Mouse (Mus musculus) erythroid progenitor cell, adult 5-6 weeks (primary cell): ENCODE results near the gene Cyth3. TPM values are rescaled to one million over a fixed set of nuclear protein-coding genes. Genes with fewer than 3 reads are reported as not detected.

Experiments
- ATAC-seq: replicated peaks from 2 replicates; pipeline ENCODE4 v1.8.0; 2016; ENCODE audit warnings: moderate number of reproducible peaks, mild to moderate bottlenecking, moderate TSS enrichment, inconsistent platforms; ENCODE audit not compliant: poor library complexity, low FRiP score, severe bottlenecking
- total RNA-seq, 2 experiments: library from RNA; stranded (forward) in 1 of 2; stranded (reverse) in 1 of 2; fragments of 150-400 nt in 1 of 2; fragments of 186-747, 209-891 nt in 1 of 2; gene quantifications; 2 replicates each; pipeline versions ENCODE4 v1.2.3 to v1.2.4; 2015 to 2017; ENCODE audit warnings: low replicate concordance in 2 of 2

Cyth3 gene
- total RNA-seq, 2 experiments from 2014 or later = 53.3 to 63.7 TPM

DNA sequence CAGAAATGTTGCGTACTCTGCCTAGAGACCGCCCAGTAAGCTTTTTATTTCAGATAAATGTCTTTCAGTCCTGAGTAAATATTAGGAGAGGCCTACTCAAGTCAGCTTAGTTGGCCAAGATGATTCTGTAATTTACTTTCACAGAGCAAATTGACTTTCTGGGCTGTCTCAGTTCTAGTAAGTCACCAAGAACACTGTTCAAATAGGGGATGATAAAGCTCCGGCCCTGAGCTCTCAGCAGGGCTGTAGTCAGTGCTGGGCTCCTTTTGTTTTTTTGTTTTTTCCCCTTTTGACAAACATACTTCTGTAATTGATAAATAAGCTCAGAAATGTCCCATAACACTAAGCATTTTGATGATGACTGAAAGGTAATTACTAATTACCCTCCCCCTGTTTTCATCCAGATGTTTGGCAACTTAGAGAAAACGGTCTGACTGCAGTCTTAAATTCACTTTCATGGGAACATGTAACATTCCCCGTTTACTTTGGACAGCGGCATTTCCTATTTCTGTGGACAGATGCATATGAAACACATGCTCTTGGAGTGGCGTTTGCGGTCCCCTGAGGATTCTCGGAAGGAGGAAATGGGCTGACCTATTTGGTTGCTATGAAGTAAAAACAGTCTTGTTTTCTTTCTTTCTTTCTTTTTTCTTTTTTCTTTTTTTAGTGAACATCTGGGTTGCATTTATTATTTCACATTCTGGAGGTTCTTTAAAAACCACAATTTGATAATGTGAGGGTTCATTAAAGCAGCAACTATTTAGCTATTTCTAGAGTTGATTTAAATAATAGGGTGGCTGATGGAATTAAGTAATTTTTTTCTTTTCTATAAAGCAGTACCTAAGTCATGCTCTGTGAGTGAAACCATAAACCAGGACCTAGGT lies 10.7 kb downstream of the Cyth3 start:
- no peak for ATAC-seq

DNA sequence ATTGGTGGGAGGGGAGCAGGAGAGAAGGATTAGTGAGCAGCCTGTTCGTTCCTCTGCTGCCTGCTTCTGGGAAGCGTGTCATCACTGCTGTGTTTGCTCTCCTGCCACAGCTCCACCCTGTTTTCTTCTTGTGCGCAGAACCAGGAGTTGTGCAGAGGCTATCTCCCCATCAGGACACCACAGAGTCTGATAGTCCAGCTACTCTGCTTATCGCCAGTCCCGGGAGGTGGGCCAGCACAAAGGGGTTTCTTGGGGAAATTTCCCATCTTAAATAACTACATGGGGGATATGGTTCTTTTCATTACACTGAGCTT lies 11.3 kb downstream of the Cyth3 start:
- ATAC-seq = peak; percentile 94

DNA sequence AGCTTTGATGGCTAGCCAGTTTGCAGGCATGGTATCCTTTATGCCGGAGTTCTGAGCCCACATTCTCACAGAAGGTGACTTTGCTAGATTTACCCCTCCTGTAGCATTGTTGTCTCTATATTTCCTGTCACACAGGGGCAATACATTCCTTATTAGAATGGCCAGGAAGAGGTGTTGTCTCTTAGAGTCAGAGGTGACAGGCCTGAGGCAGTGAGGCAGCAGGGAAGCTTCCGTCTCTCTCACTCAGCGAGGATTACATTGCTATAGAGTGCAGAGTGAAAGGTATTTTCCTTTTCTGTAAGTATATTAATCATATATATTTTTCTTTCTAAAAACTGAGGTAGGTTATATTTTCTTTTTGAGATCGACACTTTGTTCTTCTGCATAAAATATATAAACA lies 11.6 kb downstream of the Cyth3 start:
- peak; percentile 8; the same call in 1 of the 2 replicates for ATAC-seq

DNA sequence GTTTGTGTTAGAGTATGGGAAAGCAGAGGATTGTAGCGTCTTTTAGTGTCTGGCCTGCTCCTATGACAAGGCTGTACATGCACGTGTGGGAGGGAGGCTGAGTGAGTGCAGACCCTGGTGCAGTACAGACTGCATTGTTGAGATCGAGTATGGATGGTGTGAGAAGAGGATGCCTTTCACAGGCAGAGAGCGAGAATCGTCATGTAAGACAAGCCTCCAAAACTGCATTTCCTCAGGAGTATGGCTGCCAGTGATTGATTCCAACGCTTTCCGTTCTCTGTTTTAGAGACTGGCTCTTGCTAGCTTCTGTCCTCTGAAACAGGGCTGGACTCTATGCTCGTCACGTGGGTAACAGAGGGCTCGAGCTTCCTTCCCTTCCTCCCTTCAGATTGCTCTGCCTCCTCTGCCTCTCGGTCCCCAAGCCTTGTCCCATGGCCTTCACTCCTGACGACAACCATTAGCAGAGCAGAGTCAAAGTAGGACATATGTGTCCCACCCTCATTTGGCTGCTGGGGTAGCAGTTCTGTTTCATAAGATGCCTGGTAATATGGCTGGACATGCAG lies 12.4 kb downstream of the Cyth3 start:
- no peak for ATAC-seq

DNA sequence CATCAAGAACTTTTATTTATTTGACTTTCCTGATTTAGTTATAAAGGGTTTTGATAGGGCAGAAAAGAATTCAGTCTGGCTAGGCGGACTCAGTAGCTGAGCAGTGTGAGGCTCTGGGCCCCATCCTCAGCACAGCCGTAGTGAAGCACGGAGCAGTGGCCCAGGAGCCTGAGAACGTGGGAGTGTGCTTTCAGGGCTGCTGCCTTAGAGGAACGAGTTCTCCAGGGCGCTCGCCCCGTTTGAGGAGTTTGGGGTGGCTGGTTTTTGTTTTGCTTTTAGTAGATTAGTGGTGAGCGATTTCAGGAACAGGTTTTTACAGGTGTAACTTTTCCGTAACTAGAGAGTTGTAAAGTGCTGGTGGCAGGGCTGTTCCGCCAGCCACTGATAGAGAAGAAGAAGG lies 13.1 kb downstream of the Cyth3 start:
- ATAC-seq = no peak

DNA sequence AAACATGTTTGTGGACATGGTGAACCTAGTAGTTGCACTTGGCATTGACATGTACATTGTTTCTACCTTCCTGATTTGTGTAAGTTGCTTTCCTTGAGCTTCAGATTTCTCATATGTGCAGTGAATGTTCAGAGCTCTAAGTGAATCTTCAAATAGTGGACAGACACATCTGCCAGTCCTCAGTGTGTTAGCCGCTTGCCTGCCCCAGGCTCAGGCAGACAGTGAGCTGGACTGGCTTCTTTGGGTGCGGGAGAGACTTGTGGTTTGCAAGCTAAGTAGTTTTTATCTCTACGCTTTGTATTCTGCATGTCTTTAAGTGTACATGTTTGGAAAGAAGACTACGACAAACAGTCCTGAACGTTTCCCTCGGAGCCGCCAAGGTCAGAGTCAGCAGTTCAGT lies 13.9 kb downstream of the Cyth3 start:
- no peak for ATAC-seq

DNA sequence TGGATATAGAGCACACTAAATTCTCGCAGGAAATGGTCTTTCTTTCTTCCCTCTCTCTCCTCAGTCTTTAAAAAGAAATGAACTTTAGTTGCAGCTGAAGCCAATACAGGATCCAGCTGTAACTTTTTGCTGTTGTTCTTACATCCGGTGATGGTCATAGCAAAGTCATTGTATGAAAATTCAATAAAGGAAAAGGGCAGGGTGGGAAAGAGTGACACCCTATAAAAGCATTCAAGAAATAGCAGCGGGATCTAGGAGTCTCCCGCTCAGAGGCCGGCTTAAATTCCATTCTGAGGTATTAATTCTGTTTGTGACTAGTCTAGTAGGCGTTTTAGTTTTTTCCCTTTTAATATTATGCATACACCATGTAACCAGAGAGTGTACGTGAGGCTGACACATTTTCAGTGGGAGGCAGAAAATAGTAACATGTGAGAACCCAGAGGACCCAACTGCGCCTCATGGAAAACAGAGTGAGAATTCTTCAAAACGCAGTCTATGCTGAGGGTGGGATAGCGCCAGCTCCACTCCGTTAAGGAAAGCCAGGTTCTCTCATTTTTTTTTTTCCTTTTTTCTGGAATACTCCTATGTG lies 15.7 kb downstream of the Cyth3 start:
- ATAC-seq = no peak

DNA sequence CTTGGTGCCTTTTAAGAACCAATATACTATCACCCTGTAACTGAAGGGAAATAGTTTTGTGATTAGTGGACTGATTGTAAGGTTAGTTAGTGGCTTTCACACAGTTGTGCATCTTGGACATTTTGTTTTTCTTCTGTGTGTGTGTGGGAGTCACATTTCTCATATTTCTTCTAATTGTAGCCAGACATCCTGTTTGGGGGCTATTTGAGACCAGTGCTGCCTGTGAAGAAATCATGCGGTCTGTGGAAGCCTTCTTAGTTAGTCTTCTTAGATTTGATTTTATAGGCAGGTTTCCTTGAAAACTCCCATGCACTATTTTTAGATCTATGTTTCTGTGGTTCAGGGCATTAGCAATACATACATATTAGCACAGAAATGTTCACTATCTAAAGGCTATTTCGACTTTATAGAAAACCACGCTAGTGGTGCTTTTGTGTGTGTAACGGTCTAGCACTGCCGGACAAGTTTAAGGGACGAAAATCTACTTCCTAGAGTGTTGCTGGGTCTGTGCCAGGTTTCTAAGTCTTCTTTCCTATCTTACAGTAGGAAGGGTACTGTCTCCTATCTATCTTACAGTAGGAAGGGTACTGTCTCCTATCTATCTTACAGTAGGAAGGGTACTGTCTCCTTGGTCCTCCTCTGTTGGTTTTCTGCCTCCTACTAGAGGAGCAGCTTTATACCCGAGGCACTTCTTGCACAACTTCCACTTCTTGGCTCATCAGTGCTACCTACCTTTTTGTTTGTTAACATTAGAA lies 16.4 kb downstream of the Cyth3 start:
- peak; percentile 43 for ATAC-seq

DNA sequence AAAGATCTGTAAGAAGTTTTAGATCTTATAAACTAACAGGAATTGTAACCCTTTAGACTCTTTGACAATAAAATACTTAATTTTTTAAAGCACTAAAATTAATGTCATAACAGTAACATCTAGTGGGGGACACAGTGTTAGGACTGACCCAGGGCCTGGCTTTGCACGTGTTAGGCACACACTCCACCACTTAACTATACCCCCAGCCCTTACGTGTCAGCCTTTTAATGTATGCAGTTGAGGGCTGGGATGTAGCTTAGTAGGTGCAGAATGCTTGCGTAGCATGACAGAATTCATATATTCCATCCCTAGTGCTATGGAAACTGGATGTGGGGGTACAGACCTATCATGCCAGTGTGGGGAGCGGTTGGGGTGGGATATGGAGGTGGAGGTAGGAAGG lies 17.1 kb downstream of the Cyth3 start:
- no peak; the same call in 1 of the 2 replicates for ATAC-seq

DNA sequence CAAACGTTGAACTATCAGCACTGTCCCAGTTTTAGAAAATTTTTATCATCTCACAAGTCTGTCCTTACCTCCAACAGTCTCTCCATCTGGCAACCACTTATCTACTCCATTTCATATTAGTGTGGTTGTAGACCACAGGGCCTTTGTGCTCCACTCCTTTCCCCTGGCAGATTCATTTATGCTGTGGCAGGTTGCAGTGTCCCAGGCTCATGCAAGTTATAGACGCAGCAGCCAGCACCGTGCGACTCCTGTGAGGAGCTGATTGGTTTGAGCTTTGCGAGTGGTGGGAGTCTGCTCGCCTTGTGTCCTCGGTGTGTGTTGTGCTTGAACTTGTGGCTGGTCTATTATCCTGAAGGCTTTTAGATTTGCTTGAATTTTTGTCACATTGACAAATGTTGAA lies 17.6 kb downstream of the Cyth3 start:
- ATAC-seq = peak; percentile 69

DNA sequence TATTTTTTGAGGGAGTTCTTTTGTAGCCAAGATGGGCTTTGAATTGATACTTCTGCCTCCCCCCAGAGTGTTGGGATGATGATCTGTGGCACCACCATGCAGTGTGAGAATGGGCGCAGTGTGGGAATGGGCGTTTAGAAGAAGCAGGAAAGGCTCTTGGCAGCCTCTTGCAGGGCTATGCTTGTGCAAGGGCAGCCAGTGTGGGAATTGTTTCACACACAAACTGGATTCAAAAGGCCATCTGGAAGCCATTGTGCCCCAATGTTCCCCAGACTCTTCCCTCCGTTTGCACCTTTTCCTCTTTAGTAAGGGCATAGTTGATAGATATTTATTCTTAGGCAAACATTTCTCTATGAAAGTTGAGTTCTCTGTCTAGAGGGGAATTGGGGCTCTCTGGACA lies 19.3 kb downstream of the Cyth3 start:
- no peak for ATAC-seq

DNA sequence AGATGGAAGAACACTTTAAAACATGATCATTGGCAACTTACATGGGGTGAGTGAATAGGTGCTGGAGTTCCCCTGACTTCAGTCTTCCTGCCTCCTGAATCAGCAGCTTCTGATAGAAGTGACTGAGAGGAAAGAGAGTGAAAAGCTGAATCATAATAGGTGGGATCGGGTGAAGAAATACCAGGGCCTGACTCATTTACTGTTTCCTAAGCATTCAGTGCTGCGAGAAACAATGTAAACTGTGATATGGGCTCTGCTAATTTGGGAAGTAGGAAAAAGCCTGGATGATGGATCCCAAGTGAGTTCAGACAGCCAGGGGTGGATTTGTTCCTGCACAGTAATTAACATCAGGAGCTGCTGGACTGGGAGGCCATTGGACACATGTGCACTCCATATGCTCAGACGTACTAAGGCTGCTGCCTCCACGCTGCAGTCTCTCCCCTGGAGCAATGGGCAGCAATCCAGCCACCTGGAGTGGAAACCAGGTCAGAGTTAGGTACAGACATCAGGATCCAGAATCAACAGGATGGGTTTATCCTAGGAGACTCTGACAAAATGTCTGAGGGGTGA lies 20.1 kb downstream of the Cyth3 start:
- no peak for ATAC-seq

DNA sequence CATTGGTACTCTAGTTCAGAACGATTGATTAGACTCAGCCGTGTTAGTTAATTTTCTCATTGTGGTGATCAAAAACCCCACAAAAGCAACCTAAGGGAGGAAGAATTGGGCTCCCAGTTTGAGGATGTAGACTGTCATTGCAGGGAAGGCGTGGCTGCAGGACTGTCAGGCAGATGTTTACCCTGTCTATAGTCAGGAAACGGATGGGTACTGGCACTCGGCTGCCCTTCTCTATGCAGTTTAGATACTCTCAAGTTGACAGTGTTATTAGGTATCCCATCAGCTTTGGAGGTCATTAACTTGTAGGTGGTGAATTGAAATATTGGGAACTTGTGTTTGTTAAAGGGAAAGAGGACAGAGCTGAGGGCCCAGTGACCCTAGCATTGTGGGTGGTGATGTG lies 23.7 kb downstream of the Cyth3 start:
- ATAC-seq = peak; percentile 76

DNA sequence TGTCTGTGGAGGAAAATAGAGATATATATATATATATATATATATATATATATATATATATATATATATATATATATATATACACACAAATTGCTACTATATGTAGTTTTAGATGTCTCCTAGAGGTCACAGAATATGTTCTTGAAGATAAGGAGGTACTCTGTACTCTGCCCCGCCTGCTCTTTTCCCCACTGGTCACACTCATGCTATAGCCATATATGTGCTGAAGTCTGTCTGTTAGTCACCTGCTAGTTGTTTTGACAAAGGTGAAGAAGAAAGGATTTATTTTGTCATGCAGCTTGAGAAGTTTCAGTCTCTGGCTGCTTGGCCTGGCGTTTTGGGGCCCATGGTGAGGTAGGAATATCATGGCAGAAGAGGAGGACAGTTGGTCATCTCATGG lies 25.2 kb downstream of the Cyth3 start:
- peak; percentile 70 for ATAC-seq

DNA sequence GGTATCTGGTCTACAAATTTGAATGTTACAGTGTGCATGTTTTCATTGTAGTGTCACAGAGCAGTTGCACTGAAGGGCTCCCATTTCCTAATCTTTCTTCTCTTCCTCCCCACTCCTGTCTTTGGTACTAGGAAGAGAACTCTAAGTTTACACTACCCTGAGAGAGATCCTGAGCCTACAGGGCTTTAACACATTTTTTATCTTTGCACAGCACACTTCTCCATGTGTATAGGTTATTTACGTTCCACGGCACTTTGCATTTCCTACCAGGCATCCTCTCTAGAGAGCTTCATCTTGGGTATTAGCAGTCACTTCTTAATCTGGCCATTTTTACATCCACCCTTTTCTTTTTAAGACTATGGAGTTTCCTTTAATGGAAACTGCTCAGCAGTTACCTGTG lies 25.8 kb downstream of the Cyth3 start:
- ATAC-seq = peak; percentile 62

DNA sequence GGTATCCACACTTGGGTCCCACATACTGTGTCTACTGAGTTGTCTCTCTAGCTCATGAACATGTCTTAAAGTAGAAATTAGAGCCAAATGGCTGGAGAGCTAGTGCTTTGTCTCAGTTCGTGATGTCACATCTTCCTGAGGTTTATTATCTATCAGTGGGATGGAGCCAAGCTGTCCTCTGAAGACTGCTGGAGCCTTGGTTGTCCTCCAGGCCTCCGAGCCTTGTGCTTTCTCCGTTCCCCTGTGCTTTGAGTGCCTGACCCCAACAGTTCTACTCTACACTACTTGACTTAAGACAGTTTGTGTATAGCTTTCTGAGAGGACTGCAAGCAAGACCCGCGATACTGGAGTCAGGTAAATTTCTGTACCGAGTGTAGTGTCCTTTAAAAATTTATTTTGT lies 26.9 kb downstream of the Cyth3 start:
- ATAC-seq = no peak

DNA sequence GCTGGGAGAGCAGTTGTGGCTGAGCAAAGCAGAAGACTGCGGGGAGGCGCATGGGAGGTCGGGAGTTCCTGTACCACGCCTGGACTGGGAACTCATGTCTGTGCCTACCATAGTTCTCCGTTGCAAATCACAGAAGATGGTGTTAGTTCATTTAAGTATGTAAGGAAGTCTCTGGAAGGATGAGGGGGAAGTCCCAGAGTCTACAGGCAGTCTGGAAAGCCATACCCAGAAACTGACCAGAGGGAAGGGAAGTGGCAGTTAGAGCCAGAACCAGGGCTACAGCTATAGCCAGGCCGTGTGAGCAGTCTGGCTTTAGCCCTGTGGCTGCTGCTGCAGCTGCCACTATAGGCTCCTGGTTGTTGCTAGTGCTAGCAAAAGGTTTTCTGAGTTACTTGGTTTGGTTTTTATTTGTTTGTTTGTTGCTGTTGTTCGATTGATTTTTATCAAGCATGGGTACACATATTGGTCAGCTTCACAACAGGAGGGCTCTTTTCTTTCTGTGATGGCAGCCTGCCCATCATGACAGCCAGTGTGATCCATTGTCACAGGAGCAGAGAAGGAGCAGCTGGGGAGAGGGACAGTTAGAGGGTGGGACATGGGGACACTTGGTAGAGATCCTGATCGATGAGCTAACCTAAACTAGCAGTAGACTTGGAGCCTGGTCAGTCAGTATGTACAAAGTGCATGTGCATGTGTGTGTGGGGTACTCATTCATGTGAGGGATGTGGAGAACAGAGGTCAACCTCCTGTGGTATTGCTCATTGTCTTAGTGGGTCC lies 29.8 kb downstream of the Cyth3 start:
- ATAC-seq = no peak

DNA sequence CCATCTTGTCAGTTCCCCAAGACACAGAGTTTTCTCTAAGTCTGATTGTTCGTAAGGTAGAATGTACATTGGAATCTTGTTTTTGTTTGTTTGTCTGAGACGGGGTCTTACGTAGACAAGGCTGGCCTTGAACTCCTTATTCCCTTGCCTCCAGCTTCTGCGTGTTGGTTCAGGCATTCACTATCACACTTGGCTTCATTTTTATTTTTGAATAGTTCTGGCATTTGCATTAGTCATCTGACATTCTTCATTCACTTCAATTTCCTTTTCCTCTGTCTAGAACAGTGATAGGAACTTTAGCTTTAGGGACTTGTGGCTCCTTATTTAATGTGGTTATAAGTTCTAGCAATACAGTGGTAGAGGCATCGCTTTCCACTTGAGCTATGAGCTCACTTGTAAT lies 31.2 kb downstream of the Cyth3 start:
- no peak for ATAC-seq

DNA sequence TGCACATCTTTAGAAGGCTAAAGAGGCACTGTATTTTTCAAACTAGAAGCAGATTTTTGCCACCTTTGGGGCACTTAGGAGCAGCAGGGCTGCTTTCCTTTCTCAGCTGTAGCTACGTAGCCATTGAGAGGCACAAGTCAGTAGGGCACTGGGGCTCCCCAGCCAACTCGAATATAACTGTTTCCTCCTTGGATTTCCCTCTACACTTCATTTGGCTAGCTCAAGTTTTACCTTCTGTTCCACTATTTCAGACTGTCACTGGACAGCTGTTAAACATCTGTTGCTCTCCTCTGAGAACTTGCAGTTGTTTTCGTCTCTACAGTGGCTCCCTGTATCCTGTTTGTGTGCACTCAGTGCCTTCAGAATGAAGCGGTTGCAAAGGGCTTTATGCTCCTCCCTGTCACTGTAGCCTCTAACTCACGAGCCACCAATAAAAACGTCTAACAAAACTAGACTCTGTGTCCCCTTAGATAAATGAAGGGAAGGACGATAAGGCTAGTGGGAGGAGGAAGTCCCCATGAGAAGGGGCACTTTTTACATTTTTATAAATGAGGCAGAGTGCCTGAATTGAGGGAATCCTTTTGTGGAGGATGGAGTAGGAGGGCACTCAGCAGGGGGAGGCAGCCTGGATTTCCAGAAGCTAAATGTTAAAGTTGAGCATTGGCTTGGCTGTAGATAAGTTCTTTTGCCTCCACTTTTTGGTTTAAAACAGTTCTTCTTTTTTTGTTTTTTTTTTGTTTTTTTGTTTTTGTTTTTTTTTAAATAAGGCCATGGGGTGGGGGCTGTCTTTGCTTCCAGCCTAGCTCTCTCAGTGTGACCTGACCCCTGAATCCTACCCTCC lies 32.6 kb downstream of the Cyth3 start:
- peak; percentile 83 for ATAC-seq
